Mouse (Mus musculus): ENCODE measurements around the gene Vmo1. TPM values are rescaled to one million over a fixed set of nuclear protein-coding genes. Genes with fewer than 3 reads are reported as not detected.
"Not testable (repeated sequence)": the region's sequence is repeated elsewhere in the genome, so short reads cannot be mapped to it uniquely, and the experiment has no call there.

Gene Vmo1
- polyA plus RNA-seq, 1 experiment from 2014 or later, result 0.30 TPM

- 24% methylated on average over 9 of the region's 9 CpGs for WGBS
- no peak for DNase-seq (ENCODE audit: low spot score)
- peaks cover 68% of the 10 kb centered on the region for H3K27me3 ChIP-seq (ENCODE audit: low read depth, poor library complexity, severe bottlenecking)
- H3K9me3 ChIP-seq (replicated peaks), result no peaks in the 10 kb centered on the region
- no peaks in the 10 kb centered on the region for H3K36me3 ChIP-seq
- H3K4me3 ChIP-seq, result peak overlapping the region; percentile 68
- peaks cover 16% of the 10 kb centered on the region for H3K4me1 ChIP-seq
- H3K27ac ChIP-seq, result no peak overlapping the region; the same call in 1 of the 2 replicates
Measured at GRCm38 (mm10) chr11:70539423-70539822, 25.0 kb upstream of the Vmo1 start.

GRCm38 (mm10) chr11:70532839-70533238, 18.4 kb upstream of the Vmo1 start, which contains the start of gene Gm40193:
Gene Gm40193, minus strand, starts transcription at chr11:70532939.
- Histone ChIP-seq H3K4me1 (peaks cover 4% of the 10 kb centered on the region; the same call in 1 of the 2 replicates), H3K36me3 (peaks cover 20% of the 10 kb centered on the region), H3K4me3 (no peak within 1 kb of the TSS), H3K27ac (no peak within 1 kb of the TSS), H3K27me3 (ENCODE audit: low read depth, poor library complexity, severe bottlenecking) (peaks cover 12% of the 10 kb centered on the region; the same call in 1 of the 2 replicates), H3K9me3 (replicated peaks) (no peaks in the 10 kb centered on the region)
- 79% methylated on average over 6 of the region's 6 CpGs for WGBS
- no peak for DNase-seq (ENCODE audit: low spot score)

- not testable (repeated sequence) for H3K9me3 ChIP-seq (replicated peaks); DNase-seq (ENCODE audit: low spot score)
- WGBS, result 75% methylated on average over 2 of the region's 2 CpGs
Measured at GRCm38 (mm10) chr11:70531065-70531464, 16.6 kb upstream of the Vmo1 start.

GRCm38 (mm10) chr11:70528610-70529009, 14.2 kb upstream of the Vmo1 start:
- WGBS, result 84% methylated on average over 7 of the region's 7 CpGs
- H3K4me3 ChIP-seq, result no peak overlapping the region

More at GRCm38 (mm10) chr11:70531065-70531464, 16.6 kb upstream of the Vmo1 start:
- Histone ChIP-seq H3K36me3 (peaks cover 37% of the 10 kb centered on the region), H3K4me1 (peaks cover 10% of the 10 kb centered on the region)
- H3K27me3 ChIP-seq (ENCODE audit: low read depth, poor library complexity, severe bottlenecking); H3K27ac ChIP-seq; H3K4me3 ChIP-seq: not testable (repeated sequence)

GRCm38 (mm10) chr11:70526211-70526610, 11.8 kb upstream of the Vmo1 start:
- peaks cover 40% of the 10 kb centered on the region for H3K36me3 ChIP-seq
- peak overlapping the region; percentile 81 for H3K4me3 ChIP-seq
- no peak for DNase-seq (ENCODE audit: low spot score)
- H3K4me1 ChIP-seq, result peaks cover 10% of the 10 kb centered on the region
- no peaks in the 10 kb centered on the region for H3K9me3 ChIP-seq (replicated peaks)
- H3K27me3 ChIP-seq (ENCODE audit: low read depth, poor library complexity, severe bottlenecking), result no peaks in the 10 kb centered on the region
- no peak overlapping the region; the same call in 1 of the 2 replicates for H3K27ac ChIP-seq
- 93% methylated on average over 12 of the region's 12 CpGs for WGBS

More at GRCm38 (mm10) chr11:70528610-70529009, 14.2 kb upstream of the Vmo1 start:
- peaks cover 10% of the 10 kb centered on the region for H3K4me1 ChIP-seq
- H3K27ac ChIP-seq, result no peak overlapping the region
- no peaks in the 10 kb centered on the region for H3K9me3 ChIP-seq (replicated peaks)
- no peaks in the 10 kb centered on the region for H3K27me3 ChIP-seq (ENCODE audit: low read depth, poor library complexity, severe bottlenecking)
- peaks cover 40% of the 10 kb centered on the region for H3K36me3 ChIP-seq
- DNase-seq (ENCODE audit: low spot score), result no peak

DNA sequence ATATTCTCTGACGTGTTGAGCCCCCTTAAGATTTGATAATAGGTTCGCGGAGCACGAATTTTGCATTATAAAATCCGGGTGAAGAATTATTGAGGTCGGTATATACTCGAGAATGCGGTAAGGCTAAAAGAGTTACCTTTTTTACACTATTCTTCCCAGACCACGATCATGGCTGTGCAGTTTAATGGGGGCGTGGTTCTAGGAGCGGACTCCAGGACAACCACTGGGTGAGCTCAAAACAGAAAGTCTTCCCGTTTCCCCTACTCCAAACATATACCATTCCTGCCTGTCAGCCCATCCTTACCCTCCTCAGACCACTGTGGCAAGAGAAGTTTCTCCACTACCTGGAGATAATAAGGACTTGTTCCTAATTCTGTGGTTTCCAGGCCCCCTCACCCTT, 11.3 kb upstream of the Vmo1 start:
- H3K27me3 ChIP-seq (ENCODE audit: low read depth, poor library complexity, severe bottlenecking), result 0 out of 2 replicates have a peak, but pooled peaks cover 2% of the 10 kb centered on the region
- peaks cover 10% of the 10 kb centered on the region for H3K4me1 ChIP-seq
- H3K27ac ChIP-seq, result peak overlapping the region; percentile 88
- peak overlapping the region; percentile 81 for H3K4me3 ChIP-seq
- 3% methylated on average over 12 of the region's 12 CpGs for WGBS
- DNase-seq (ENCODE audit: low spot score), result no peak
- no peaks in the 10 kb centered on the region for H3K9me3 ChIP-seq (replicated peaks)
- peaks cover 40% of the 10 kb centered on the region for H3K36me3 ChIP-seq

DNA sequence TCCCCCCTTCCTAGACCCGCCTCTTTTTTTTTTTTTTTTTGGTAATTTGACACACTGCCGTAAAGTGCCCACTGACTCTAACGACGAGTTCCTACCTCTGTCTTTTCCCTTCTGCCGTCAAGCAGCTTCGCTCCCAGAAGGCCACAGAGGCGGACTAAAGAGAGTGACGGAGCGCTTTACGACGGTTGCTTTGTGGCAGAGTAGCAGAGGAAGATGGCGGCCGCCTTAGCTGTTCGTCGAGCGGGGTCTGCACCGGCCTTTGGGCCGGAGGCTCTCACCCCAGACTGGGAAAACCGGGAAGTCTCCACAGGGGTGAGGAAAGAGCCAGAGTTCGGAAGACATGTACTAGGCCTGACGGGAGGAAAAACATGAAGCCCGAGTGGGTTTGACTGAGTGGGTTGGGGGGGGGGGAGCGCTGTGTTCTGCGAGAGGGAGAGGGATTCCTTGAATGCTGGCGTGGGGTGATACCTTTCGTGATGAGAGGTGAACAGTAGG, 10.8 kb upstream of the Vmo1 start, which contains the start of gene Psmb6:
Gene Psmb6 (plus strand): TSS at position 184 of the 495 bp plus-strand sequence.
- peak within 1 kb of the TSS; percentile 88 for H3K27ac ChIP-seq
- H3K4me3 ChIP-seq, result peak within 1 kb of the TSS; percentile 81
- H3K9me3 ChIP-seq (replicated peaks), result no peaks in the 10 kb centered on the region
- peaks cover 40% of the 10 kb centered on the region for H3K36me3 ChIP-seq
- DNase-seq (ENCODE audit: low spot score), result peak; percentile 89
- peaks cover 12% of the 10 kb centered on the region for H3K4me1 ChIP-seq
- peaks cover 4% of the 10 kb centered on the region; the same call in 1 of the 2 replicates for H3K27me3 ChIP-seq (ENCODE audit: low read depth, poor library complexity, severe bottlenecking)
- under 1% methylated on average over 26 of the region's 26 CpGs for WGBS

DNA sequence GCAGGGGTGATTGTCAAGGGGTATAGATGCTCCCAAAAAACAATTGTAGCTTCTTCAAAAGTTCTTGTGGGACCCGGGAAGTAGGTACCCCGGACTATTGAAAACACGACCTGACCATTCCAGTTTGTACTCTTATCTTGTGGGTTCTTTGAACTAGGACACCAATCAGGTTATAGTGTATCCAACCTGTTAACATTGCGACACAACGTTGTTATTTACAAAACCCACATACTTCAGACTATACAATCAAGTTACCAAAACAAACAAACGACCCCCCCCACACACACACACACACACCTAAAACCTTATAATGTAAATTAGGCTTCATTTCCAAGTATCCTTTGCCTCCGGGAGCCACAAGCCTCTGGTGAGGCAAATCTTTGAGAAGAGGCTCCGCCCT, 10.4 kb upstream of the Vmo1 start:
- peaks cover 17% of the 10 kb centered on the region for H3K4me1 ChIP-seq
- H3K27me3 ChIP-seq (ENCODE audit: low read depth, poor library complexity, severe bottlenecking), result peaks cover 9% of the 10 kb centered on the region
- no peak for DNase-seq (ENCODE audit: low spot score)
- H3K27ac ChIP-seq, result peak overlapping the region; percentile 61; the same call in 1 of the 2 replicates
- no peaks in the 10 kb centered on the region for H3K9me3 ChIP-seq (replicated peaks)
- 12% methylated on average over 8 of the region's 8 CpGs for WGBS
- peak overlapping the region; percentile 81 for H3K4me3 ChIP-seq
- peaks cover 39% of the 10 kb centered on the region for H3K36me3 ChIP-seq

GRCm38 (mm10) chr11:70523306-70523989, 9.0 kb upstream of the Vmo1 start:
- Histone ChIP-seq H3K27me3 (ENCODE audit: low read depth, poor library complexity, severe bottlenecking) (peaks cover 16% of the 10 kb centered on the region), H3K36me3 (peaks cover 27% of the 10 kb centered on the region), H3K4me1 (peaks cover 25% of the 10 kb centered on the region)
- not testable (repeated sequence) for H3K9me3 ChIP-seq (replicated peaks); H3K27ac ChIP-seq; H3K4me3 ChIP-seq
- 90% methylated on average over 8 of the region's 8 CpGs for WGBS
- DNase-seq (ENCODE audit: low spot score), result peak; percentile 45

DNA sequence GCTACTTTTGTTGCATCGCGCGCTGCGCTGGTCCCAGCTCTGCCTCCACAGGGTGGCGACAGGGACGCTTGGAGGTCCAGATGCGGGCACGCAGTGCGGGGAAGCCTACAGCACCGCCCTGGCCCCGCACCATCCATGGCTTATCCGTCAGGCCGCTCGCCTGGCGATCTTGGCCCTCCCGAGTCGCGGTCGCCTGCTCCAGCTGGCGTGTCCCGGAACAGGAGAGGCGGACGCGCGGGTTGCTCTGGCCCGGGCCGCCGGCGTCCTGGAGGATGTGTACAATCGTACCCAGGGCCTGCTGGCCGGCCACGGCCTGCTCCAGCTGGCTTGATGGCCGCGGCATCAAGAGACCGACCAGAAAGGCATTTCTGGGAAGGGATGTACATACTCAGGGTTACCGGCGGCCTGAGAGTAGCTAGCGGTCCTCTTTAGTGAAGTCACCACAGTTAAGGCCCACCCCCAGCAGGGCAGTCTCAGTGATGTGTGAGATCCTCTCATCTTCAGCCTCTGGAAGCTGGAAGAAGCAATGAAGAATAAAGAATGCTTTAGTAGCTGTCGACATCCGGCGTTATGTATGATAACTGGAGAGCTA, 5.9 kb upstream of the Vmo1 start:
- Histone ChIP-seq H3K27me3 (ENCODE audit: low read depth, poor library complexity, severe bottlenecking) (peaks cover 16% of the 10 kb centered on the region), H3K36me3 (no peaks in the 10 kb centered on the region), H3K4me3 (peak overlapping the region; percentile 51), H3K4me1 (peaks cover 15% of the 10 kb centered on the region), H3K9me3 (replicated peaks) (no peaks in the 10 kb centered on the region), H3K27ac (peak overlapping the region; percentile 82)
- peak; percentile 74 for DNase-seq (ENCODE audit: low spot score)
- 11% methylated on average over 41 of the region's 41 CpGs for WGBS

GRCm38 (mm10) chr11:70518923-70519322, 4.5 kb upstream of the Vmo1 start, which contains the start of gene Gltpd2:
Gene Gltpd2, plus strand, starts transcription at chr11:70519196.
- H3K4me3 ChIP-seq, result peak within 1 kb of the TSS; percentile 51
- H3K9me3 ChIP-seq (replicated peaks), result no peaks in the 10 kb centered on the region
- H3K36me3 ChIP-seq, result no peaks in the 10 kb centered on the region
- H3K27me3 ChIP-seq (ENCODE audit: low read depth, poor library complexity, severe bottlenecking), result peaks cover 16% of the 10 kb centered on the region
- no peak for DNase-seq (ENCODE audit: low spot score)
- H3K27ac ChIP-seq, result peak within 1 kb of the TSS; percentile 82
- WGBS, result 81% methylated on average over 10 of the region's 10 CpGs
- H3K4me1 ChIP-seq, result peaks cover 15% of the 10 kb centered on the region

GRCm38 (mm10) chr11:70518436-70518835, 4.0 kb upstream of the Vmo1 start:
- Histone ChIP-seq H3K4me1 (peaks cover 15% of the 10 kb centered on the region), H3K4me3 (no peak overlapping the region), H3K36me3 (no peaks in the 10 kb centered on the region), H3K27ac (no peak overlapping the region), H3K27me3 (ENCODE audit: low read depth, poor library complexity, severe bottlenecking) (peaks cover 16% of the 10 kb centered on the region), H3K9me3 (replicated peaks) (no peaks in the 10 kb centered on the region)
- 77% methylated on average over 1 of the region's 1 CpGs for WGBS
- DNase-seq (ENCODE audit: low spot score), result no peak

DNA sequence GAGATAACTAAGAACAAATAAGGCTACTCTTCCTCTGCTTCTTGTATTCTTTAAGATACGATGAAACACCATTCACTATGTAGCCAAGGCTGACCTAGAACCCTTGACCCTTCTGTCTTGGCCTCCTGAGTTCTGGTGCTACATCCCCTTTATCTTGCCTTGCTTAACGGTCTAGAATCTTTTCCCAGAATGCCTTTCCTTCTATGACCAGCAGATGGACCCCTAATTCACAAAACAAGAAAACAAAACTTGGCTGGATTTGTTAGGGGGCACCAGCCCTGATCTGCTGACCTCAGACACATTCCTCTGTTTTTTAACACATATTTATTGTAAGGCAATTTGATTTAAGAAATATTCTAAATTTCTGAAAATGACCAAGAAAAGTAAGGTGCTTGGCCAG, 1.9 kb upstream of the Vmo1 start:
- DNase-seq (ENCODE audit: low spot score), result no peak
- Histone ChIP-seq H3K27me3 (ENCODE audit: low read depth, poor library complexity, severe bottlenecking) (peaks cover 16% of the 10 kb centered on the region), H3K36me3 (no peaks in the 10 kb centered on the region), H3K4me3 (no peak overlapping the region), H3K4me1 (peaks cover 16% of the 10 kb centered on the region), H3K9me3 (replicated peaks) (no peaks in the 10 kb centered on the region), H3K27ac (no peak overlapping the region)
- 37% methylated on average over 2 of the region's 2 CpGs for WGBS

All from limb, embryonic 10.5 days (tissue).